Mouse (Mus musculus): ENCODE data around the gene Pgf.
A peak's percentile ranks its signal among the peaks of the same experiment; 100 is the strongest.

Pgf gene

DNA sequence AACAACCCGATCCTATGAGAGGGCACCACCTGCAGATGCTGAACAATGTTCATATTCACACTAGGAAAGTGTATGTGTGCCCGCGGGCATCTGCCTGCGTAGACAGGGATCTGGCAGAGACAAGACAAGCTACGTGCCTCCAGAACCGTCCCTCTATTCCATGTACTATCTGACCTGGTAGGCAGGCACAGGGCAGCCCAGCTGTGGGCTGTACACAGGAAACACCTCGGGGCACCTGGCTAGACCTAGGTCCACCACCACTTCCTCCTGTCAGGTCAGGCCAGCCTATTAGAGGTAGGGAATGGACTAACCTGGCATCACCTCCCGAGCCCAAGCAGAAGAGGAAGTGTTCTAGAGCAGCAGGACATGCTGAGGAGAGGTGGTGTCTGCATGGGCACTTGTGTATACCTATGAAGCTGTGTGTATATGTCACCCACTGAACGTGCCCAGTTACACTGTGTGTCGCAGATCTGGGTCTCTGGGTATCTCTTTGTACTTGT lies at the start of gene Pgf:
TSS of gene Pgf (minus strand) at position 51 of the 500 bp plus-strand sequence.
- DNase-seq (ENCODE audit: low read depth) = no peak

DNA sequence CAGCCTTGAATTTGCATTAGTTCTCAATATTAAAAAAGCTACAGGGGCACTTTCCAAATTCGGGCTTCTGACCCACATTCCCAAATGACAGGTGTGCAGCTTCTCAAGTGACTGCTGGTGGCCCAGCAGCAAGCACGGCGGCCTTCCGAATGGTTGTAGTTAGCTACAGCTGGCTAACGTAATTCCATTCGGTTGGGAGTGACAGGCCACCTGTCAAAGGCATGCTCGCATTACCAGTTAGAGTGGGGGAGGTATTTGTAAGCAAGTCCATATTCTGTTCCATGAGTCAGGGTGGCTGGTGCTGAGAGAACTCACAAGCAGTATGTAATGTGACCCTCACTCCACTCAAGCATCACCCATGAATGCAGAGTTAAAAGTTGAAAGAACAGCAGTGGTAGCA lies 49.6 kb upstream of the Pgf start:
- DNase-seq (ENCODE audit: low read depth) = no peak

DNA sequence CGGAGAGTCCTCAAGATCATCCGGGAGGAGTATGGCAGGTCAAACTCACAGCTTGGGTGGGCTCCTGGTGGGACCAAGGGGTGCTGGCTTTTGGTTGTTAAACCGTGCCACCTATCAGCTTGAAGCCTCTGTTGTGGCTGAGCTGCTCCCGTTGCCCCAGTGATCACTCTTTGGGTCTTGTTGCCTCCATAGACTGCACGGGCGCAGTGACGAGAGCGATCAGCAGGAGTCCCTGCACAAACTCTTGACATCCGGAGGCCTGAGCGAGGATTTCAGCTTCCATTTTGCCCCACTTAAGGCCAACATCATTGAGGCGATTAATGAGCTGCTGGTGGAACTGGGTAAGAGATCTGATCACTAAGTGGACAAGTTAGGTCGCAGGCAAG lies 42.3 kb upstream of the Pgf start:
- DNase-seq (ENCODE audit: low read depth) = peak; percentile 60

DNA sequence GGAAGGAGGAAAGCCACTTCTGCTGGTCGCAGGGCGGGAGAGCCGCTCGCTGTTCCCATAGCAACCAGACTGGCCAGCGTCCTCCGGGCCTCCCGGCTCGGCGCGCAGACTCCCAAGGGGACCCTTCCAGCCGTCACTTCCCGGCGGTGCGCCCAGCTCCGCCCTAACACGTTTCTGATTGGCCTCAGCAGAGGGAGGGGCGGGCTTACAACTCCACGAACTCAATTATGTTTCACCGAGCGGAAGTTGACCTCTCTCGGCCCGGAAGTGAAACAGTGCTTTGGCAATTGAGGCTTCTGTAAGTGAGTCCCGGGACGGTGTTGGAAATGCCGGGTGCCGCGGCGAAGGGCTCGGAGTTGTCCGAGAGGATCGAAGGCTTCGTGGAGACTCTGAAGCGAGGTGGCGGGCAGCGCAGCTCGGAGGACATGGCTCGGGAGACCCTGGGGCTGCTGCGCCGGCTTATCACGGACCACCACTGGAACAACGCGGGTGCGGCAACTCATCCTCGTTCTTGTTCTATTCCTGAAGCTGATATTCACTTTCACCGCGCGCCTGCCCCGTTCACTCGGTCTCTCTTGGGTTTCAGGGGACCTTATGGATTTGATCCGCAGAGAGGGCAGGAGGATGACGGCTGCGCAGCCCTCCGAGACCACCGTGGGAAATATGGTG lies 41.8 kb upstream of the Pgf start, which contains the start of gene Eif2b2:
TSS of gene Eif2b2 (plus strand) at position 246 of the 669 bp plus-strand sequence.
- peak; percentile 98 for DNase-seq (ENCODE audit: low read depth)

DNA sequence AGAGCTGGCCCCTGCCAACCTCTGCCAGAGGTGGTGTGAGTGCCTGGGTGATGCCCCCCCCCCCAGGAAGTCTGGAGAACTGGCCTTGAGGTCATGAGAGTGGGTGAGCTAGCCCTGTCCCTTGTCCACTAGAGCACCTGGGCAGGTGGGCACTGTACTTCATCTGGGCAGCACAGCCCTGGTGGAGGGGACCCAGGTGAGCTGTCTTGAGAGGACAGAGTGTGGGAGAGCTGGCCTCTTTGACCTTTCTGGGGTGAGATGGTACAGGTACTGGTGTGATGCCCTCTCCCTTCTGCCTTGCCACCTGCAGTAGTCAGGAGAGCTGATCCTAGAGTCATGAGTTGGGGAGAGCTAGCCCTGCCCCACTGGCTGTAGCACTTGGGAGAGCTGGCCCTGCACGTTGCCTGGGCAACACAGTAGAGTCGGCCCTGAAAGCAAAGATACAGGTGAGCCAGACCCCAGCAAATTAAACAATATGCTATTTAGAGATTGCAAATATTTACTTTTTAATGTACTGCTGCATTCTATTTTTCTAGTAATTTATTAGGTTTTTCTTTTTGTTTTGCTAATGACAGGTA lies 40.2 kb upstream of the Pgf start:
- no peak for DNase-seq (ENCODE audit: low read depth)

DNA sequence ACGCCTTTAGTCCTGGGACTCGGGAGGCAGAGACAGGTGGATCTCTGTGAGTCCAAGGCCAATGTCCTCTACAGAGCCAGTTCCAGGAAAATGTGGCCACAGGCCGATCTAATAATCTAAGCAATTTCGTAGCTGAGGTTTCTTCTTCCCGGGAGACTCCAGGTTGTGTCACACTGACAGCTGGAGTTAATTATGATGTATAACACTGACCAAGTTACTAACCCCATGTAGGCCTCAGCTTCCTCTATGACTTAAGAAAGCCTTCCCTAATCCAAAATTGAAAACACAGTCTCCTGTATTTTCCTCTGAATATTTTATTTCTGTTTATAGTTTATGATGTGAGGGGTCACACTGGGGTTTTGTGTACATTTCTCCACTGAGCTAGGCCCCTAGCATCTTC lies 37.4 kb upstream of the Pgf start:
- DNase-seq (ENCODE audit: low read depth) = no peak

DNA sequence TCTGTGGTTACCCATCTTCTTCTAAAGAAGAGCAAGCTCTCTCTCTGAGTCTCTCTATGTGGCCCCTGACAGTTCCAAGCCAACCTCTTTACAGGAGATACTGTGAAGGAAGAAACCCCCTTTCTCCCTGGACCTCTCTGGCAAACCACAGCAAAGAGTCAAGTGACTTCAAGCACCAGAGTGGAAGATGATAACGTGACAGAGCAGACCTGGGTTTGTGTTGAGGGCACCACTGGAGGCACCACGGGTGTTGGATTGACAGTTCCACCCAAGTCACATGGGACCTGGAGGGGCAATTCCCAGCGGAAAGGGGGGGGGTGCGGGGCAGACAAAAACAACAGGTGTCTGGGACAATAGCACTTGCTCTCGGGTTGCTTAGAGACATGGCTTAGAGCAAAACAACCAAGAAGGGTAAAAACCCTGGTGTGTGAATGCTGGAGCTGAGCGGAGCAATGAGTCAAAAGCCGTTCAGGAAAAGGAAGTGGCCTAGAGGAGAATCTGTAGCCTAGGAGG lies 31.2 kb upstream of the Pgf start:
- DNase-seq (ENCODE audit: low read depth) = peak; percentile 34

DNA sequence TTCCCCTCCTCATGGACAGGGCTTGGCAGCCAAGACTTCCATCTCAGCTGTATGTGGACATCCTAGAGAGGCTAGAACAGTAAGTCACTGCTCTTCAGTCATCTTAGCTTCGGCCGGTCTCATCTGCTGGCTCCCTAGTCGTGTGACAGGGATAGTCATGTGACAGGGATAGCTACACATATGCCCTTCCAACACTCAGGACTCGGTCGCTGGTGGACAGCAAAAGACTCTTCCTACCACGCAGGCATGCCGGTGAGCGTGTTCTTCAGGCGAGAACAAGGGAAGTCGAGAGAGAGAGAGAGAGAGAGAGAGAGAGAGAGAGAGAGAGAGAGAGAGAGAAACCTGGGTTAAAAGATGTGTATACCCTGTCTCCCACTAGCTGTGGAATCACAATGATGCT lies 27.8 kb upstream of the Pgf start:
- no peak for DNase-seq (ENCODE audit: low read depth)

DNA sequence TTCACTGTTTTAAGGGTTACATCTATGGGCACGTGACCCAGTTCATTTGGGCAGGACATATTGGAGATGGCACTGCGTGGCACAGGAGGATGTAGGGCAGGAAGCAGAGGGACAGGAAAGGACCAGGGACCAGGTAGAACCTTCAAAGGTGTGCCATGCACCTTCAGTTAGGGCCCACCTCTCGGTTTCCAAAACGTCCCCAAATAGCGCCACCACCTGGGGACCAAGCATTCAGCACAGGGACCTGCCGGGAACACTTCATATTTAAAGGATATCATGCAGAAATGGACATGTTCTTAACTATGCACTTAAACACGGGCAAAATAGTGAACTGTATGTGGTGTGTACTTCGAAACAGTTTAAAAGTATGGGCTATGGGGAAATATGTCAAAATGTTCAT lies 26.5 kb upstream of the Pgf start:
- DNase-seq (ENCODE audit: low read depth) = no peak

DNA sequence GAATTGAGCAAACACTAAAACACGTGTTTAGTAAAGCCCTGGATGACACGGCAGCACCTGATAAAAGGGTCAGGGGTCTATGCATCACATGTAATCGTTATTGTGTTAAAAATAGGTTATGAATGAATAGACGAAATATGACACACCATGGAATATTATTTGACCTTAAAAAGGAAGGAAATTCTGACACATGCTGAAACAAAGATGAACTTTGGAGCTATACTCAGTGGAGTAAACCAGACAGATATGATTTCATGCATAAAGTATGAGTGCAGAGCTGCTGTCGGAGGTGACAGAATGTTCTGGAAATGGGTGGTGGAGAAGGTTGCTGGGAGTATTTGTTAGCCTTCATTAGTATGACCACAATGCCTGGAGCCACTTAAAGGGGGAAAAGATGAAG lies 26.1 kb upstream of the Pgf start:
- peak; percentile 13 for DNase-seq (ENCODE audit: low read depth)

DNA sequence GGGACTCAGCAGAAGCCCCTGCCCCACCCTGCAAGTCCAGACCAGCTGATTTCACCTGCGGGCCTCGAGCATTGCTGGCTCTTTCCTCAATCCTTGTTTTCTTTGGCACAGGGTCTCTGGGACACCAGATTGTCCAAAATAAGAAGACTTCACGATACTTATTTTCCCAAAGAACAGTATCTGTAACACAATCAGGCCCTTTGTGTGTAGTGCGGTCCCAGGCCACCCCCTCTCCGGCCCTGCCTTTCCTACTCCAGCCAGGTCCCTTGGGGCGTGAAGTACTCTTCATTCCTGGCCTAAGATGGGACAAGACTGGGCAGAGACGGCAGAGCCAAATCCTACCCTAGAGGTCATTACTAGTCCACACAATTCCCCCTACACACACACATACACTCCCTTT lies 24.6 kb upstream of the Pgf start:
- no peak for DNase-seq (ENCODE audit: low read depth)

DNA sequence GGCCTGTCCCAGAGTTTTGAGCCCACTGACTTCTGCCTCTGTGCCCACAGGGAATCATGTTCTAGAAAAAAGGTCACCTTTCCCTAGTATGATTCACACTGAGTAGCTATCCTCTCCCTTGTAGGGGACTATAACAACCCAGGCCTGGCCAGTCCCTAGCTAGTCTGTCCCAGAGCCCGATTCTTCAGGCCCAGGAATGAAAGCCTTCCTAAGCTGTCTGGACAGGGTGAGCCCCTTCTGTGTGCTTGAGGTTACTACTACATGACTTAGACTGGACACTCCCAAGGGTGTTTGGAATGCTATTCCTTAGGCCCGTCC lies 24.2 kb upstream of the Pgf start:
- no peak for DNase-seq (ENCODE audit: low read depth)

DNA sequence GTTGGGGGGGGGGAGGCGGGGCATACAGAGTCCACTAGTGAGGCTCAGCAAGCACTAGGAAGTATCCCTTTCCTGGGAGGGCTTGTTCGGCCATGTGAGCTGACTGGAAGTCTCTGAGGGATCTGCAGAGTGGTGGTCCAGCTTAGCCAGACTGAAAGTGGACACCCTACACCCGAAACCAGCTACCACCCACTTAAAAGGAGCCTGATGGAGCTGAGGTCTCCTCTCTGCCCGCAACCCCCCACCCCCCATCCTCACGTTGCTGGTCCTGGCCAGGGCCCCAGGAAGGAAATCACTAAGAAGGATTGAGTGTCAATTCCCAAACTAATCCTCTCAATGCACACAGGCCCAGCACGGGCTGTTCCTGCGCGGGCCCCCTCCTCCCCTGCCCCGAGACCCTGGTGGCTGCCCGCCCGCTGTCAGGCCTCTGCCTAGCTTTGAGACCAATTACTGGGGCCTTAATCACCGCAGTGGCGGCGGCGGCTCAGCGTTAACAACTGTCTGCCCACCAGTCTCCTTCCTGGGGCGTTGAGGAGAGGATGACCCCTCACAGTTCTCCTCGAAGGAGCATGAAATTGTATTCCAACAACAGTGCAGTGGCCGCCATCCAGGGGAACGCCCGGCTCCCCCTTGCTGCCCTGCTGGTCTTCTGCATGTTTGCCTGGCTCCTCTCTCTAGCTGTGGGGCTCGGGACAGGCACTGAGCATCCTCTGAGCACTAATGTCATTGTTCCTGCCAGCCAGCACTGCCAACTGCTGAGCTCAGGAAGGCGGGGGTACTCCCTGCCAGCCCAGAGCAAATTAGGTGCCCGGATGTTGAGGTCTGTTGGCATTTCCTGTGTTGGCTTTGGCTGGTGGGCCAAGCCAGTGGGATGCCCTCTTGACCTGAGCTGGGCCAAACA lies 23.6 kb upstream of the Pgf start:
- peak; percentile 56 for DNase-seq (ENCODE audit: low read depth)

DNA sequence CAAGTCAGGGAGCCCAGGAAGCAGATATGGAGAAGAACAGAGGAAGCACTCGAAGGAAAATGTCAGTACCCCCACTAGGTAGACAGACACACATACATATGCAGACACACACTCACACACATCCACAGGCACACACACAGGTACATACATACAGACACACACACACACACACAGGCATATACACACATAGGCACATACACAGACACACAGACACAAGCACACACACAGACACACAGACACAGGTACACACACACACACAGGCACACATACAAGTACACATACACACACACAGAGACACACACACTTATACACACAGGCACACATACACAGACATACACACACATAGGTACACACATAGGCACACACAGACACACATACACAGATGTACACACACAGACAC lies 22.4 kb upstream of the Pgf start:
- DNase-seq (ENCODE audit: low read depth) = no peak

DNA sequence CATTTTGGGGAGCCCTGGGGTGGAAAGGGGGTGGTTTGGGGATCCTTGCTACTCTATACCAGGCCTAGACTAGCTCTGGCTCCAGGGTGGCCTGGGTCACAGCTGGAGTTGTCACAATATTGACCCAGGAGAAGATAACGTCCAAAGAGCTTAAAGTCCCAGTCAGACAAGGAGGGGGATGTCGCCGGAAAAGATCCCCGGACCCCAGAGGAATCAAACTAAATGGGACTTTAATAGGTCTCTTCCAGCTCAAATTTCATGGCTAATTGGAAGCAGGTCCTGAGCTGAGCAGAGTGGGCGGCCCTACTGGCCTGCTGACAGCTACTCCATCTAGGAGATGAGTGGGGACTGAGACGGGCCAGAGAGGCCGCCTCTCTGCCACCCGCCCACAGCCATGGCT lies 20.3 kb upstream of the Pgf start:
- DNase-seq (ENCODE audit: low read depth) = no peak

DNA sequence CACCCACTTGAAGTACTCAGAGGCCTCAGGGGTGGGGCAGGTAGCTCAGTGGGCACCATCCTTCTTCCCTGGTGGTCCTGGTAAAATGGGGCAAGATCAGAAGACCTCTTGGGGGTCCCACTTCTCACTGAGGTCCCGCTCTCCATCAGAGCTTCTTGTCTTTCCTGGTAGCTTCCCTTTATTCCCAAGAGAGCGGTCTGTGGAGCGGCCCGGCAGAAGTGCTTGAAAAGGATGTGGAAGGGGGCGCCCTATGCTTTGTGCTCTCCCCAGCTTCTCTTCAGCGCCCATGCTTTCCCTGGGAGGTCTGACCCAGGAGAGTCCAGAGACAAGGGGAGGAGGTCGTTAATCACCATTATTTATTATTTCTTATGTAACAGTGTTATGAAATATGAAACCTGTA lies 19.8 kb upstream of the Pgf start:
- DNase-seq (ENCODE audit: low read depth) = no peak

DNA sequence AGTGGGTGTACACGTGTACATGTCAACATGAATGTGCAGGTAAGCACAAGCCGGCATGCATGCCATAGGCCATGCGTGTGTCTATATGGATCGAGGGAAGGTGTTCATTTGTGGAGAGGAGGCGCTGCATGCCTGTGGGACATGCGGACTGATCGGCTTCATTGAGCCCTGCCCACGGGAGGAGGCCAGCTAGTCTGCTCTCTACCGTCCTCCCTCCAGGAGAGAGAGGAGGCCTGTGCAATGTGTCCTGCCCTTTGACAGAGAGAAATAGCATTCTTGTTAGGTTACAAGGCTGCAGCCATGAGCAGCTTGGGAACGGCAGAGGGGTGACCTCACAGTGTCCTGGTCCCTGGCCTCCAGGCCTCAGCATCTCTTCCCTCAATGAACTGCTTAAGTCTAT lies 18.6 kb upstream of the Pgf start:
- DNase-seq (ENCODE audit: low read depth) = no peak

DNA sequence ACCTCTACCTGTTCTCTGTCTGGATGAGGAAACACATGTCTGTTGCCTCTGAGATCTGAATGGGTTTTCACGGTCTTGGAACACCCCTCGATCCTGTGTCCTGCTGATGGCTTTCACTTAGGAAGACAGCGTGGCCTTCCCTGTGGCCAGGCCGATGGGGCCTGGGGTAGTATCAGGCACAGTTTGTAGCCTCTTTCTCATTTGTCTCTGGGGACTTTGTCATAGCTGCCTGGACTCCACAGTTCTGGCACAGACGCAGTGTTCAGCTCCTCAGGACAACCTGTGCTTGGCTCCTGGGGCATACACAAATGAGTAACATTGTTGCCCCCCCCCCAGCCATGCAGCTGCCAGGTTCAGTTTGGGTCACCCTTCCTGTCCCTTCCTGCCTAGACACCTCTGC lies 17.5 kb upstream of the Pgf start:
- DNase-seq (ENCODE audit: low read depth) = no peak

DNA sequence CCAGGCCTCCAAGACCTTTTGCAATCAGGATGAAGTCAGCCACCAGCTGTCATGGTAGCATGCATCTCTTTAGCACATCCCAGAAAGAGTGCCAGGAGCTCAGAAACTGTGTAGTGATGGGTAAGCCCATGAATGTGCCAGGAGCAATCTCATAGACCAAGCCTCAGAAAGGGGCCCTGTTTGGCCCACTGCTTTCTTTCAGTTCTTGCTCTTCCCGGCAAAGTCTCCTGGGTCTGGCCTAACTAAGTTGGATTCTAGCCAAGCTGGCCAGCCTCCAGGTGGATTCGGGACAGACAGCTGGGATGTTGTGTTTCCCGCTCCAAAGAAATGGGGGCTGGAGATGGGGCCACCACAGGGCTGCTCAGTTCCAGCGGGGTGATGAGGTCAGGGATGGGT lies 17.0 kb upstream of the Pgf start:
- DNase-seq (ENCODE audit: low read depth) = no peak

DNA sequence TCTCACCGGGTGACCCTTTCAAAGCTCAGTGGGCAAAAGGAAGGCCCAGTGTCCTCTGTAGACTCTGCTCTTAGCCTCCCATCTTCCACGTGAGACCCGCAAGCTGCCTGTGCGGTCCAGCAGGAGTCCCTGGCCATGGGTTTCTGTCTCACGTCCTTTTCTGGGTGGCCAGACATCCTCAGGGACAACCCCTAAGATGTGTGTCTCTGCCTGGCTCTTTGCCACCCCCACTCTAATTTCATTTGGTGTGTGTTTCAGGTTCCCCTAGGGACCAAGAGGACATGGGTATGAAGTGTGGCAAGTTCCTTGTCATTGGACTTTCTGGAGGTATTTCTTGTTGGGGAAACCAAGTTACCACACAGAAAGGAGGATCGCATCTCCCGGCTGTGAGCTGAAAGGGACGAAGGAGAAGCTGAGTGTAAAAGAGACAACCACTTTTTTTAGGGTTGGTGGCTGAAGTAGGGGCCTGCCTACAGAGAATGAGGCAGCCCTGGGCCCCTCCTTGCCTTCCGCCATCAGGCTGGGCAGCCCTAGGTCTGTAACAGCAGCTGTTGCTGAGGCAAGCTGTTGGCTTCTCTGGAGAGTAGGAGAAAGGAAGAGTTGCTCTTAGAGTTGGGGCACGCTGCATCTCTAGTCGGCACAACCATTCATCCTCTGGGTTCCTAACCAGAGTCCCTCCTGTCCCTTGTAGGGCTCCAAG lies 16.5 kb upstream of the Pgf start:
- no peak for DNase-seq (ENCODE audit: low read depth)

DNA sequence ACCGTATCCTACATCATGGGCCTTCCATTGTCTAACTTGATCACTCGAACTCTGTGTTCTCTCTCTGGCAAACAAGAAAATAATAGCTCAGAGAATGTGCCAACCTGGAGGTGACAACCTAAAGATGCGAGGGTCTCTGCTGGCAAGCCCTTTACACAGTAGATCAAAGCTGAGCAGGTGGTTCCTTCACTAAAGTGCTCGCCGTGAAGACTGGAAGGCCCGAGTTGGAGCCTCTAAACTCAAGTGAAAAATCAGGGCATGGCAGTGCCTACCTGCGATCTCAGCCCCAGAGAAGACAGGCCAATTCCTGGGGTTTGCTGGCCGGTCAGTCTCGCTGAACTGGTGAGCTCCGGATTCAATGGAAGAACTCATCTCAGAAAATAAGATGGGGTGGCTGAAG lies 15.6 kb upstream of the Pgf start:
- DNase-seq (ENCODE audit: low read depth) = no peak

DNA sequence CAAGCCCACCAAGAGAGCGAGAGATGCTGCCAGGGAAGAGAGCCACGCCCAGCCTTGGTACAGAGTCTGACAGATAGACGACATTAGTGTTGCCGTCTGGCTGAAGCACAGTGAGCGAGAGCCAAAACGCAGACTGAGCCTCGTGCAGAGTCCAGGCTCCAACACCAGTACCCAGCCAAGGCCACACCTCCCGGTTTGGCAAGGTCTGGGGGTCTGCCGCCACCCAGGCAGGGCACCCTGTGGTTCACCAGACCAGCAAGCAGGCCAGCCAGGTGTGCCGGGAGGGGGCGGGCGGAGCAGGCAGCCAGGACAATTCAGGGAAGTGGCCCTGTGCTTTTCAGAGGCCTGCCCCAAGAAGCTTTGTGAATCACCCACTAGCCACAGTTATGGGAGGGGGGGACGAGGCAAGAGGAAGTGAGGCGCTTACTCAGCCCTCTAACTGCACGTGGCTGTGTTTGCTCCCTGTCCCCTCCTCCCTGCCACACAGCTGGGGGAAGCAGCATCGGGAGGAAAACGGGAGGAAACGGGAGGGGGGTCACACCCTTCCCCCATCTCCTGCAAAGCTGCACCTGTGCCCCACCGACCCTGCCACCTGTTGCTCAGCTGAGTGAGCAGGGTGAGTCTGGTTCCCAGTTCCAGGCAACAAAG lies 15.0 kb upstream of the Pgf start:
- DNase-seq (ENCODE audit: low read depth) = peak; percentile 87
